Mouse (Mus musculus) heart, postnatal 0 days (tissue): ENCODE data around the gene Aurkb.

Source experiments
- CTCF ChIP-seq: IDR thresholded peaks from 2 replicates; pipeline ENCODE4 v1.5.1; 2016; ENCODE audit warnings: antibody characterized with exemption, control low read depth, low read depth
- EP300 ChIP-seq: IDR thresholded peaks from 2 replicates; pipeline ENCODE4 v1.6.1; 2016; ENCODE audit warnings: antibody characterized with exemption, low read depth

DNA sequence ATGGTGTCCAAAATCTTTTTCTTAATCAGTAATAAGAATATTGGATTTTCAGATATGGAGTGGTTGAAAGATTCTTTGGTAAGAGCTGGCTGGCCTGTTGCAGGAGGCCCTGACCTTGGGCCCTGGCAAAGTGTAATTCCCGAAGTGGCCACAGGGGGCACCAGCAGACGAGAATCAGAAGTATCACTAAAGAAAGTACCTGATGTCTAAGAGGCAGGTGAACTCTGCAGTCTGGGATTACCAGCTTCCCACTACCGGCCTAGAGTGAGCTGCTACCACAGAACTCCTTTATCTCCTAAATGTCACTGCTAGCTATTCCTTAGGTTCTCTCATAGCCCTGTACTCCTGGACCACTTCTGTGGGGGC, 46.9 kb downstream of the Aurkb start:
- TF ChIP-seq CTCF (peak; percentile 70), EP300 (no peak)
